Mouse (Mus musculus): Measurements from ENCODE around the gene Slc12a8.

The Slc12a8 gene

DNA sequence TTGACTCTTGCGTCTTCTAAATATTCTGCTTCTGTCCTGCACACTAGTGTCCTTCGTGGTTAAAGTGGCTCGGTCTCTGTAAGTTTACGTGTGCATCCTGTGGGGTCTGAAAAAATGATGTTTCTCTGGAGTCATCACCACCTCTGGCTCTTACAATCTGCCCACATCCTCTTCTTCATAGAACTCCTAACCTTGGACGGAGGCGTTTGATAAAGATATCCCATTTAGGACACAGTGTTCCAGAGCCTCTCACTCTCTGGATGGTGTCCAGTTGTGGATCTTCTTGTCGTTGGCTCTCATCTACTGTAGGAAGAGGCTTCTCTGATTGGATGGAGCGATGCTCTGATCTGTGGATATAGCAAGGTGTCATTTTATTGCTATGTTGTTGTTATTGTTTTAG lies 65.4 kb downstream of the Slc12a8 start:
- DNase-seq (ENCODE audit: low read depth in 1 of 2, low spot score in 2 of 2) = no peak

DNA sequence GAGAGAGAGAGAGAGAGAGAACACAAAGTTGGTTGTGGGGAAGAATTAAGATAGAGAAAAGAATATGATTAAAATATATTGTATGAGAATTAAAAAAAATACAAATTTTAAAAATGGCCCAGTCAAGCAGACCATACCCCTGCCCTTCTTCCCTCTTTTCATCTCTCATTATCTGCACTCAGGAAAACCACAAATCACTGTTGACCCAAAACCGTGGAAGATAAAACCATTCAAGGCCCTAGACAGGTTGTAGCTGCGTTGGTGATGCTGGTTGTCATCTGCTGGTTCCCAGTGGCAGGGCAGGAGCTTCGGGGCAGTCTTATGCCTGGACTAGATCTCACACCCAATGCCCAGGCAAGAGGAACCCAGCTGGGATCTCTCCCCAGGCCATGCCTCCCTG lies 66.2 kb downstream of the Slc12a8 start:
- no peak for DNase-seq (ENCODE audit: low read depth in 1 of 2, low spot score in 2 of 2)

- no peak for DNase-seq (ENCODE audit: low read depth in 1 of 2, low spot score in 2 of 2)
Measured at GRCm38 (mm10) chr16:33583881-33584454, 66.8 kb downstream of the Slc12a8 start.

DNA sequence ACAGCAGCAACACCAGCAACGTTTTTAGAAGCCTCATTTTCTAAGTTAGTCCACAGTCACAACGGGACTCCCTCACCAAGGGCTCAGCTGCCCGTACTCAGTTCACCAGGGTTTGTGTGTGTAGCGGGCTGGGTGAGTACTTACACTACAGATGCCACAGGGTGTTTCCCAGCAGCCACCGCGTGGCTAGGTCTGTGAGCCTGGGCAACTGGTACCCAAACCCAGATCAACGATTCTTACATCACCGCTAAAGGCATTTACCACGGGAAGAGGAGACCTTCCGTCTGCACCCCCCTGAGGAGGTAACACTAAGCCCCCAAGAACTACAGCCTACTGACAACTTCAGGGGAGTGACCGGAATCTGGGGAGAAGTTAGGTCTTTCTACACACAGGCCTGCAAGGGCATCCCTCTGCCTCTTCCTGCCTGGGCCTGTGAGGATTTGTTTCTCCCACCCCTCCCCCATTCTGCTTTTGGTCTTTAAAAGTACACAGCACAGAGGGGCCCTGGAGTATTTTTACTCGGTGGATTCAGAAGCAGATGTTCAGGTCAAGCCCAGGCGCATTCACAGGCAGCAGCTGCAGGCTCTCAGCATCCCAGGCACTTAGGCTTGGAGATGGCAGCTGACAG lies 67.4 kb downstream of the Slc12a8 start:
- no peak for DNase-seq (ENCODE audit: low read depth in 1 of 2, low spot score in 2 of 2)

- no peak for DNase-seq (ENCODE audit: low read depth in 1 of 2, low spot score in 2 of 2)
Measured at GRCm38 (mm10) chr16:33585083-33585460, 67.9 kb downstream of the Slc12a8 start.

DNA sequence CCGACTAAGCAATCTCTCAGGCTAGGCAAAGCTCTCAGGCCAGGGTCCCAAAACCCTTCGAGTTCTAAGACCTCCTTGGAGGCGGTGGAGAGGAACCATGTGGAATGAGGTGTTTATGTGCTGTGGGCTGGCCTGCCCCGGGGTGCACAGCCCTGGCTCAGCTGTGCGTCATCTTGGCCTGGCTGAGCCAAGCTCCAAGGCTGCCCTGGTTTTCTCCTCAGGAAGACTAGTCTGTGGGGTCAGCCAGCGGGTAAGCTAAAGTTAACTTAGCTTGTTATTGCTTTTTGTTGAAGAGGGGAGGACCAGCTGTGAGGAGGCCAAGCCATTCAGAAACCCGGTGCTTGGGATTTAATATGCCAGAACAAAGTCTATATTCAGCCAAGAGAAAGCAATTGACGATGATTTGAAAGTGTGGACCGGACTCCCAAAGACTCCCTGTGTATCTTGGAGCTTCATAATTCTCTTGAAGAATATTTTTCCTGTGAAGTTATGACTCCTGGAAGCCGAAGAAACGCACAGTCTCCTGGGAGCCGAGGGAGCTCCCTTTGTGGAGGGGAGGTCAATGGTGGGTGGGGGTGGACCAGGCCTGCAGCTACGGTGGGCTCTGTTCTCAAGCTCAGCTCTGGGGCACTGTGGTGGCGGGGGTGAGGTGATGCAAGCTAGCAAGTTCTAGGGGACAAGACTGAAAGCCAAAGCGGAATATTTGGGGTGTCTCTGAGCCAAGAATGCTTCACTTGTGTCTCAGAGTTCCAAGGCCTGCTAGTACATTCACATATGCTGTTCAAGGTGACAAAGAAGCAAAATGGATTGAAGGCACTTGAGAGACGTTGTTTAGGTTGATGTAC lies 70.4 kb downstream of the Slc12a8 start:
- no peak for DNase-seq (ENCODE audit: low read depth in 1 of 2, low spot score in 2 of 2)

DNA sequence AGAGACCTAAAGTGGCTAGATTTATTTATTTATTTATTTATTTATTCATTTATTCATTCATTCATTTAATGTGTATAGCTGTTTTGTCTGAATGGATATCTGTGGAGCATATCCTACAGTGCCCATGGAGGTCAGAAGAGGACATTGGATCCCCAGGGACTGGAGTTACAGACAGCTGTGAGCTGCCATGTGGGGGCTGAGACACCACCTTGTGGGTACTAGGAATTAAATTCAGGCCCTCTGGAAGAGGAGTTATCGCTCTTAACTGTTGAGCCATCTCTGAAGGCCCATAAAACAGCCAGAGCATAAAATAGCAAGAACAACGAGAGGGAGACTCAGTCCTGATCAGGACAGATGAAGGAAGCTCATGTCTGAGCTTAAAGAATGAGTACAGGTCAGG lies 71.7 kb downstream of the Slc12a8 start:
- DNase-seq (ENCODE audit: low read depth in 1 of 2, low spot score in 2 of 2) = no peak

GRCm38 (mm10) chr16:33590438-33590837 lies 73.3 kb downstream of the Slc12a8 start:
- DNase-seq (ENCODE audit: low read depth in 1 of 2, low spot score in 2 of 2) = no peak

DNA sequence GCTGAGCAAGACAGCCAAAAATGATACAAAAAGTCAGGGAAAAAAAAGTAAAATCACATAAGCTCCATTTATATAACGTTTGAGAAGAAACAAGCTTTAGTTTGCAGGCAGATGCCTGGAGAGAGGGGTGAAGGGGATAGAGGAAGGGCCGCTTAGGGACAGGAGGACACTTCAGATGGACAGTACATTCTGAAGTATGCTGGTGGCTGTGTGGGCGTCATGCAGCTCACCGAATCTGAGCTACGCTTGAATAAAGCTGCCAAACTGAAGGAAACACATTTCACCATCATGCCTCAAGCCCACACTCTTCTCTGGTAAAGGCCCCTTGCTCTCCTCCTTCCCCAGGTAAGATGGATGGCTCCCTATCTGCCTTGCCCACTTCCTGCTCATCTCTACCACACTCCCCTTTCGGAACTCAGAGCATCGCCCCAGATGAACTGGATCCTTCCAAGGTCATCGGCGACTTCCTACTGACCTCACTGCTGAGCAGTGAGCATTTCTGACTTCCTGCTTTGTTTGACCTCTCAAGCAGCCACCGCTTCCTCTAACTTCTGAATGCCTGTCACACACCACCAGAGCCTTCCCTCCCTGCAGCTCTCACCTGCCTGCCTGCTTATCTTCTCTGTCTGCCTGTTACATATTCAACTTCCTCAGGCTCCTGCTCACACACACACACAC lies 74.4 kb downstream of the Slc12a8 start:
- no peak for DNase-seq (ENCODE audit: low read depth in 1 of 2, low spot score in 2 of 2)

DNA sequence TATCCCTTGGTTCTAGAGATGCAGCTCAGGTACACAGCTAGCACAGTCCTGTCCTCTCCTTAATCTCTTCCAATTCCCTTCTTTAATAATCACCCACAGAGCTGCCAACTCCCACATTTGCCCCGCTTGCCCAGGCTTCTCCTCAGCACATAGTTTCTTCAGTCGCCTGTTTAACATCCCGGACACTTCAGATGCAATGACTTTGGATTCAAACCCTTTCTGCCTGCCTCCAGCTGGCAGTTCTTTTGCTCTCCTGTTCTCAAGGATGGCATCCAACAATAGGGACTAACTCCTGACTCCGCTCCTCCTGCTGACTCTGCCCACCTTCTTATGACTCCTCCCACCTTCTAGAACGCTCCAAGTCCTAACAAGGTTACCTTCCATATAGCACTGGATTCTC lies 75.2 kb downstream of the Slc12a8 start:
- no peak for DNase-seq (ENCODE audit: low read depth in 1 of 2, low spot score in 2 of 2)

GRCm38 (mm10) chr16:33593467-33593866 lies 76.3 kb downstream of the Slc12a8 start:
- no peak for DNase-seq (ENCODE audit: low read depth in 1 of 2, low spot score in 2 of 2)

GRCm38 (mm10) chr16:33594037-33594771 lies 77.1 kb downstream of the Slc12a8 start:
- no peak for DNase-seq (ENCODE audit: low read depth in 1 of 2, low spot score in 2 of 2)

- no peak for DNase-seq (ENCODE audit: low read depth in 1 of 2, low spot score in 2 of 2)
Measured at GRCm38 (mm10) chr16:33595235-33595769, 78.2 kb downstream of the Slc12a8 start.

GRCm38 (mm10) chr16:33596213-33596612 lies 79.1 kb downstream of the Slc12a8 start:
- DNase-seq (ENCODE audit: low read depth in 1 of 2, low spot score in 2 of 2) = no peak

- DNase-seq (ENCODE audit: low read depth in 1 of 2, low spot score in 2 of 2) = peak in 1 of 2 experiments; percentile 22
Measured at GRCm38 (mm10) chr16:33600216-33600615, 83.1 kb downstream of the Slc12a8 start.

DNA sequence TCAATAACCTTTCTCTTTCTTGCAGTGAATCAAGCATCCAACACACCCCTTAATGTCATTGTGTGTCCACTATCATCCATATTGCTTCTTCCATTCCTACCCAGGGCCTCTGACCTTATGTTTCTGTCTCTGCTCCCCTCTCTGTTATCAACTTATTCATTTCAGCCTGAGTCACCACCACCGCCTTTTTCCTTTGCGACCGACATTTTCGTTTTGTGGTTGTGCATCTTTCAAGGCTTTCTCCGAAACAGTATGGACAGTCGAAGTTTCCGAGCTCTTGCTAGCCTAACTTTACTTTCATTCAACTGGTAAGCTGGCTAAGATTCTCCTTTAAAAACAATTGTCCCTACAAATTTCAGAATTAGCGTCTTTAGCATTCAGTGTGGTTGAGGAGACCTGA lies 84.2 kb downstream of the Slc12a8 start:
- no peak for DNase-seq (ENCODE audit: low read depth in 1 of 2, low spot score in 2 of 2)

- no peak for DNase-seq (ENCODE audit: low read depth in 1 of 2, low spot score in 2 of 2)
Measured at GRCm38 (mm10) chr16:33605647-33606596, 88.8 kb downstream of the Slc12a8 start.

- no peak for DNase-seq (ENCODE audit: low read depth in 1 of 2, low spot score in 2 of 2)
Measured at GRCm38 (mm10) chr16:33606691-33607532, 89.8 kb downstream of the Slc12a8 start.

DNA sequence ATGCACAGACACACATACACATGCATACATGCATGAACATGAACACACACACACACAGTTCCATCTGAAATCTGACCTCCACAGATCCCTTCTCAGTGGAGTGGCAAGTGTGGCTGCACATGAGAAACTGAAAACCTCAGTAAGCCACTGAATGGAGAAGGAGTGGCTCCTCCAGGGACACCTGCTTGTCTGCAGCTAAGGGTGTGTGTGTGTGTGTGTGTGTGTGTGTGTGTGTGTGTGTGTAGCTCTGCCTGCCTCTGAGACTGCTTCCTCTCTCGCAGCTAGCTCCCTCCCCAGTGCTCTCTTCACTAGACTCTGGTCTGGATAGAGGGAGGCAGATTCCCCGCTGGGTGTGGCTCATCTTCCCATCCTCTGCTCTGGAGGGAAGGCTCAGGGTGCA lies 92.4 kb downstream of the Slc12a8 start:
- DNase-seq (ENCODE audit: low read depth in 1 of 2, low spot score in 2 of 2) = no peak

All from monocyte, adult 2 months (primary cell).